10 mouse cellular contexts compared by ENCODE assay signal in genomic region chr8:125513242-125513866, GRCm38 (mm10). TPM values are rescaled to one million over a fixed set of nuclear protein-coding genes. Genes with fewer than 3 reads are reported as not detected.
DNase-seq lines count a peak whose midpoint lies in the region; ATAC-seq and TF ChIP-seq lines count a peak whose summit lies in the region.
"Had no signal": no experiment of that assay in that cellular context is flagged by ENCODE, and none has a peak within 500 bp of the region (broad histone marks: within the 10 kb centered on the region; RNA-seq: fewer than 3 reads in every experiment).

No protein-coding gene starts in this region.

- H3K9ac ChIP-seq in heart, adult 2 months (ENCODE audit: low read depth, low read length) = peak overlapping the region; percentile 35
- no peak overlapping the region for H3K9ac ChIP-seq in lung, embryonic 16.5 days (ENCODE audit: low read length)
- no peak overlapping the region for H3K9ac ChIP-seq in hindbrain, embryonic 16.5 days (ENCODE audit: low read depth, low read length)
- no peak overlapping the region for H3K9ac ChIP-seq in stomach, embryonic 15.5 days
- H3K9ac ChIP-seq: embryonic facial prominence, embryonic 12.5 days had no signal

- H3K4me2 ChIP-seq in lung, embryonic 16.5 days (ENCODE audit: low read depth, low read length) = no peak overlapping the region
- H3K4me2 ChIP-seq in hindbrain, embryonic 16.5 days (ENCODE audit: low read length) = no peak overlapping the region
- no peak overlapping the region for H3K4me2 ChIP-seq in stomach, embryonic 15.5 days
- H3K4me2 ChIP-seq: embryonic facial prominence, embryonic 12.5 days had no signal

- 31% methylated on average over 5 of the region's 5 CpGs for WGBS in heart, adult 2 months
- 44% methylated on average over 5 of the region's 5 CpGs for WGBS in lung, embryonic 16.5 days
- WGBS in hindbrain, embryonic 16.5 days = 66% methylated on average over 5 of the region's 5 CpGs
- WGBS in stomach, embryonic 15.5 days = 53% methylated on average over 5 of the region's 5 CpGs

- intact Hi-C loops in heart, adult 2 months (cut with DNase I) = loop anchor here (2.0 kb wide), 1 partner anchor 39 kb away; no protein-coding TSS in a partner anchor
- intact Hi-C loops in heart, postnatal 25 days (cut with DNase I) = loop anchor here (2.0 kb wide), 1 partner anchor 55 kb away; the partner anchor contains the start of gene Sipa1l2

- TF ChIP-seq CTCF in heart, adult 2 months (IDR thresholded peaks at IDR 0.05) = no peak

- H3K79me2 ChIP-seq in heart, adult 2 months (replicated peaks; ENCODE audit: control insufficient read depth, insufficient read depth, low read length) = peaks cover 2% of the 10 kb centered on the region; the same call in 1 of the 2 replicates

- DNase-seq in heart, adult 2 months = no peak
- no peak for DNase-seq in heart, postnatal 25 days (ENCODE audit: low spot score)
- DNase-seq in lung, postnatal 14 days = no peak
- DNase-seq: kidney, adult 11 months had no signal

- TF ChIP-seq POLR2A in heart, adult 2 months (IDR thresholded peaks at IDR 0.05; ENCODE audit: insufficient read depth, low read depth, low read length) = no peak

- ATAC-seq in lung, embryonic 16.5 days (ENCODE audit: low read depth) = no peak
- no peak for ATAC-seq in hindbrain, embryonic 16.5 days
- no peak for ATAC-seq in stomach, embryonic 15.5 days (ENCODE audit: insufficient read depth, low FRiP score, low read depth)
- ATAC-seq in erythroblast, adult 5-6 weeks (replicated peaks; ENCODE audit: low FRiP score, poor library complexity, severe bottlenecking) = no peak
- no peak for ATAC-seq in monocyte, adult 5-6 weeks (replicated peaks; ENCODE audit: insufficient number of reproducible peaks, low FRiP score, low TSS enrichment, poor library complexity, severe bottlenecking)

- no peak for TF ChIP-seq EP300 in heart, adult 2 months (IDR thresholded peaks at IDR 0.05; ENCODE audit: insufficient read depth, low read depth, low read length)

- no peaks in the 10 kb centered on the region for H3K9me3 ChIP-seq in lung, embryonic 16.5 days (ENCODE audit: control insufficient read depth, low read length)
- no peaks in the 10 kb centered on the region for H3K9me3 ChIP-seq in hindbrain, embryonic 16.5 days (ENCODE audit: control insufficient read depth, low read length)
- no peaks in the 10 kb centered on the region for H3K9me3 ChIP-seq in stomach, embryonic 15.5 days
- H3K9me3 ChIP-seq: embryonic facial prominence, embryonic 12.5 days had no signal

- peaks cover 18% of the 10 kb centered on the region for H3K36me3 ChIP-seq in heart, adult 2 months (ENCODE audit: control insufficient read depth, insufficient read depth, low read length)
- no peaks in the 10 kb centered on the region for H3K36me3 ChIP-seq in lung, embryonic 16.5 days (ENCODE audit: control insufficient read depth, insufficient read depth, low read length)
- no peaks in the 10 kb centered on the region for H3K36me3 ChIP-seq in hindbrain, embryonic 16.5 days (ENCODE audit: control insufficient read depth, insufficient read depth, low read length)
- H3K36me3 ChIP-seq in stomach, embryonic 15.5 days = no peaks in the 10 kb centered on the region
- H3K36me3 ChIP-seq: embryonic facial prominence, embryonic 12.5 days had no signal

- H3K4me3 ChIP-seq in heart, adult 2 months = peak overlapping the region; percentile 22
- H3K4me3 ChIP-seq in lung, embryonic 16.5 days (ENCODE audit: low read length) = no peak overlapping the region
- H3K4me3 ChIP-seq in hindbrain, embryonic 16.5 days (ENCODE audit: low read length) = no peak overlapping the region
- no peak overlapping the region for H3K4me3 ChIP-seq in stomach, embryonic 15.5 days (replicated peaks)
- H3K4me3 ChIP-seq: embryonic facial prominence, embryonic 12.5 days had no signal

- H3K27me3 ChIP-seq in heart, adult 2 months (ENCODE audit: control insufficient read depth, insufficient read depth, low read length) = no peaks in the 10 kb centered on the region
- H3K27me3 ChIP-seq in lung, embryonic 16.5 days (ENCODE audit: control insufficient read depth, insufficient read depth, low read depth, low read length) = no peaks in the 10 kb centered on the region
- H3K27me3 ChIP-seq in hindbrain, embryonic 16.5 days (replicated peaks; ENCODE audit: control insufficient read depth, insufficient read depth, low read length) = no peaks in the 10 kb centered on the region
- no peaks in the 10 kb centered on the region for H3K27me3 ChIP-seq in stomach, embryonic 15.5 days (replicated peaks)
- H3K27me3 ChIP-seq: embryonic facial prominence, embryonic 12.5 days had no signal

- peaks cover 50% of the 10 kb centered on the region for H3K4me1 ChIP-seq in heart, adult 2 months (ENCODE audit: control insufficient read depth, insufficient read depth, low read length)
- H3K4me1 ChIP-seq in lung, embryonic 16.5 days (replicated peaks; ENCODE audit: control insufficient read depth, insufficient read depth, low read length) = peaks cover 59% of the 10 kb centered on the region
- peaks cover 27% of the 10 kb centered on the region for H3K4me1 ChIP-seq in hindbrain, embryonic 16.5 days (ENCODE audit: control insufficient read depth, insufficient read depth, low read depth, low read length)
- H3K4me1 ChIP-seq in stomach, embryonic 15.5 days = peaks cover 27% of the 10 kb centered on the region

- peak overlapping the region; percentile 87 for H3K27ac ChIP-seq in heart, adult 2 months
- peak overlapping the region; percentile 84 for H3K27ac ChIP-seq in lung, embryonic 16.5 days (ENCODE audit: low read length)
- H3K27ac ChIP-seq in hindbrain, embryonic 16.5 days (ENCODE audit: low read depth, low read length) = peak overlapping the region; percentile 59
- H3K27ac ChIP-seq in stomach, embryonic 15.5 days = peak overlapping the region; percentile 32
- H3K27ac ChIP-seq: embryonic facial prominence, embryonic 12.5 days had no signal

RNA-seq across cellular contexts. Expression of gene Sipa1l2, which starts 56.3 kb away (rescaled TPM):
- 10 to 100 TPM; 42.9 to 45.4 TPM for total RNA-seq in heart, adult 2 months (2021)
- polyA plus RNA-seq in heart, adult 2 months (2012; rRNA removed) = 27.0 and 40.5 TPM in 2 replicates
- 10 to 100 TPM; 43.7 to 44.8 TPM for total RNA-seq in heart, postnatal 25 days (2021)
- 13.3 and 14.2 TPM in 2 replicates for polyA plus RNA-seq in lung, embryonic 16.5 days (2015; fragmentation: Nextera tagmentation; extraction: Ambion mirVana)
- polyA plus RNA-seq in hindbrain, embryonic 16.5 days (2015; fragmentation: Nextera tagmentation; extraction: Ambion mirVana) = 15.9 and 20.5 TPM in 2 replicates
- polyA plus RNA-seq in stomach, embryonic 15.5 days (2015; fragmentation: Nextera tagmentation; extraction: Ambion mirVana) = 8.3 and 9.7 TPM in 2 replicates
- 0.38 and 1.9 TPM in 2 replicates for total RNA-seq in erythroblast, adult 5-6 weeks (2015; ENCODE audit: low replicate concordance)
- 1.2 and 2.6 TPM in 2 replicates for total RNA-seq in erythroblast, adult 5-6 weeks (2017; ENCODE audit: low replicate concordance)
- total RNA-seq in monocyte, adult 5-6 weeks (2017) = 14.4 to 15.8 TPM (median 15.8 TPM) in 3 replicates

Comparison
In these comparisons a context has a peak if more than half of its experiments do, and no peak if none do; other contexts are left out.
1. H3K27ac ChIP-seq: peak in every context shown above with its lines; median percentile 87 in heart, adult 2 months; 84 in lung, embryonic 16.5 days; 59 in hindbrain, embryonic 16.5 days; 32 in stomach, embryonic 15.5 days.